Mouse (Mus musculus) spleen, postnatal 0 days (tissue): ENCODE measurements around the gene Olfr212. TPM values are rescaled to one million over a fixed set of nuclear protein-coding genes. Genes with fewer than 3 reads are reported as not detected.

ENCODE experiments used
- polyA plus RNA-seq: library from polyadenylated mRNA; unstranded; fragments of >200 nt; fragmentation: Nextera tagmentation; extraction: Ambion mirVana; gene quantifications from 2 replicates; pipeline ENCODE4 v1.2.1, GENCODE M21; 2015

The Olfr212 gene
- not detected in 2 replicates for polyA plus RNA-seq

DNA sequence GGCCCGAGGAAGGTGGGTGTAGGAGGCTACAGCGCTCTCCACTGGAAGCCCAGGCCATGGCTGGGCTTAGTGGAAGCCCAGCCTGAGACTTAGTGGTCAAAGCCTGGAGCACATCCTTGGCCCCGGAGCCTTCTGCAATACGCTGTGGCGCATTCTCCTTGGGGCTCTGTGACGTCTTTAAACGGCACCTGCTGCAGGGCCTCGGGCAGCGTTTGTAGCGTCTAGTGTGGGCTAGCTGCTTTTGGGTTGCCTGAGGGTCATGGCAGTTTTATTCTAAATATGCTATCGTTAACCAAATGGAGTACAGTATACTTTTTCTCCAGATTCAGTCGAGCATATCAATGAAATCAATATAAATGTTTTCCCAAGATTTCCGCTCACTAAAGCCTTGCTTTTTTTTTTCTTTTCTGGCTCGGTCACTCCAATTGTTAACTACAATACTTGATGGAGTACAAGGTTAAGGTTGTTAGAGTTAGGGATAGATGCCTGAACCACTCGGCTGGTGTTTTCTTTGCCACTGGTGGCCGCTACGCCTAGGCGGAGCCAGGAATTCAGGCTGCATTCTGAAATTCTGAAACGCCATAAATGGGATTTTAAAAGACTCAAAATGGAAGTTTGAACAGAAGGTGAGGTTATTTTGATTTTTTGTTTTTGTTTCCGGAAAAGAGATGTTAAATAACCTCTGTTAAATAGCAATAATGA lies at the start of gene Olfr212:
Gene Olfr212, plus strand, starts transcription at position 215 of the 702 bp plus-strand sequence.

DNA sequence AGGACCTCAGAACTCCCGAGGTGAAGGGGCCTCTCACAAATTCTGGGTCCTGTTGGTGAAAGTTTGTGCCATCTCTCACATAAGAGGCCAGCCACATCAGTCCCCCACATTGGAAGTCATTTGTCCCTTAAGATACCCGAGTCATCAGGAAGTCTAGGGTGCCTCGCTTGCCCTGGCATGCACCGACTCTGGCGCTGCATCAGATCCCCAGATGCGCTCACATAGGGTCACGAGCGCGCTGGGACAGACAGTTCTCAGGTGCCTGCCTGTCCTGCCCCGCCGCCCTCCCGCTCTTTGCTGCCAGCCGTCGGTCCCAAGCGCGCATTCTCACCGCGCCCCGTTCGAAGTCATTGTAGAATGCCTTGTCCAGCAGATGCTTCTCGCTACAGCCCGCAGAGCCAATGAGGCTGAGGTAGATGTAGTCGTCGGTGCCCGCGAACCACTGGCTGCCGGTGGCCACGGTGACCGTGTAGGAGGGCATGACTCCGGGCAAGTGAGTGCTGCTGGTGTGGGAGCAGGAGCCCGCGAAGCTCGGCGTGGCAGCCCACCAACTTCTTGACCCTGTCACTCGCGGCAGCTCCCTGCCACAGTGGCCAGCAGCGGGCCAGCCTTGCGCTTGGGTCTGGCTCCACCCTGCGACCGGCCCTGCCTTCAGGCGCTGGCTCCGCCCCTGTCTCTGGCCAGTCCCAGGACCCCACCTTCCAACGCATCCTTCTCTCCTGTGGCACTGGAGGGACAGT lies 45.6 kb upstream of the Olfr212 start, which contains the start of gene Alox5:
Gene Alox5, minus strand, starts transcription at position 635 of the 740 bp plus-strand sequence.

DNA sequence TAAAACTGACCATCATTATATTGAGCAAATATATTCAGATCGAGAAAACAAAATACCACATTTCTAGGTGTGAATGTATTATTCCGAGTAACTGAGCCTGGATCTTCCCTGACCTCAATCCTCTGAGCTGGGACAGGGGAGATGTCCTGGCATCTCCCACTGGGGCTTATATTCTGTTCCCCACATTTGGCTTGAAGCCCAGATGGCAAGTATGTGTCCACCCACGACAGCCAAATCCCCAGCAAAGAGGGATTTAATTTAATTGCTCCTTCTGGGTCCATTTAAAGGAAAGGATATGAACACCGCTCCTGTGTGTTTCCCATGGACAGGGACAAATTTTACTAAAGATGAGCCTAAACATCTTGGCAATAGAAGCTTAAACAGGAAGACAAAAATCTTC lies 17.5 kb upstream of the Olfr212 start, which contains the start of gene Olfr211:
Gene Olfr211, plus strand, starts transcription at position 301 of the 400 bp plus-strand sequence.

DNA sequence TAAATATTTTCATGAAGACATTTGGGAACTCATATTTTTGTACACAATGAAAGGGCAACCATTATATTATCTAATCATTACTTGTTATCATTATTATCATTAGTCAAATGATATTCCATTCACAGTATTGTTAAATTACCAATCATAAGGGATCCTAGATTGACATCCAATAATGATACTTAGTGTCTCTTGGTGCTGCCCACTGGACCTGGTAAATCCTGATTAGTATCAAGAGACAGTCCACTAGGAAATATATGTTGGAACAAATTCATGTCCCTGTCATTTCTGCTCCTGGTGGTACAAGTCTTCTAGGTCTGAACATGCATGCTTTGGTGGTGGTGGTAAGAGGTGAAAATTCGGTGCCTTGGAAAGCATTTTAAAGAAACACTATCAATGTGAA lies 31.8 kb downstream of the Olfr212 start, which contains the start of gene Olfr213:
Gene Olfr213, plus strand, starts transcription at position 301 of the 400 bp plus-strand sequence.

DNA sequence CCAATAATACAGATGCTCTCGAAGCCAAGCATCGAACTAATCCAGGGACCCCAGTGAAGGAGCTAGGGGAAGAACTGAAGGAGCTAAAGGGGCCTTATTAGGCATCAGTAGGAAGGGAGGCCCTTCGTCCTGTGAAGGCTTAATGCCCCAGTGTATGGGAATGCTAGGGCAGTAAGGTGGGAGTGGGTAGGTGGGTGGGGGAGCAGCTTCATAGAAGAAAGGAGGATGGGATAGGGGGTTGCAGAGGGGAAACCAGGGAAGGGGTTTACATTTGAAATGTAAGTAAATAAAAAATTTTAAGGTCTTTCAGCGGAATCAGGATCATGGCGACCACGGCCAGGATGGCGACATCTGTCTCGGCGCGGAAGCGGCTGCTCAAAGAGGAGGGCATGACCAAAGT lies 44.5 kb downstream of the Olfr212 start, which contains the start of gene Gm5580:
Gene Gm5580, plus strand, starts transcription at position 301 of the 400 bp plus-strand sequence.

DNA sequence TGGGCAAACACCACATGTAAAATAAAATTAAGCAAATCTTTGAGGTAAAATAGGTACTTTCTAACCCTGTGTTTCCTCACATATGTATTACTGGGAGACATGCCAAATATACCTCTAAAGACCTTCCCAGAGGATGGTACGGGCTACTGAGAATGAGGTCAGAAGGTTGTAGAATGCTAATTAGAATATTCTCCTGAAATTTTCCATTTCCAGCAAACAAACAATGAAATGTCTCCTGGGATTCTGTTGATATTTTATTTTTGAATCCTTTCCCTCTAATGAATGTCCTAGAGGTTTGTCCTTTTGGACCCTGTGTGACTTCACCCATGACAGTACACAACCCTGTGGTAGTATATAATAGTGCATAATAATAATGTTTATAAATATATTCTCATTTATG lies 47.6 kb downstream of the Olfr212 start, which contains the start of gene Olfr214:
Gene Olfr214, plus strand, starts transcription at position 301 of the 400 bp plus-strand sequence.

Other genes starting within 250 kb of the Olfr212 start
- 8.0 and 8.1 TPM in 2 replicates for gene Zfand4, start 242.3 kb upstream of the Olfr212 start, polyA plus RNA-seq
- 71.9 and 76.1 TPM in 2 replicates for gene March8, start 168.5 kb upstream of the Olfr212 start, polyA plus RNA-seq
- 14.9 and 20.7 TPM in 2 replicates for gene Alox5, start 45.3 kb upstream of the Olfr212 start, polyA plus RNA-seq
- not detected in 2 replicates for gene Olfr211, start 17.4 kb upstream of the Olfr212 start, polyA plus RNA-seq
- not detected in 2 replicates for gene Olfr213, start 31.9 kb downstream of the Olfr212 start, polyA plus RNA-seq
- gene Gm5580, start 44.6 kb downstream of the Olfr212 start, polyA plus RNA-seq, result 0.44 and 0.46 TPM in 2 replicates
- gene Olfr214, start 47.7 kb downstream of the Olfr212 start, polyA plus RNA-seq, result not detected in 2 replicates
- not detected in 2 replicates for gene Olfr215, start 77.7 kb downstream of the Olfr212 start, polyA plus RNA-seq
- 26.8 and 37.4 TPM in 2 replicates for gene Zfp422, start 122.5 kb downstream of the Olfr212 start, polyA plus RNA-seq
- gene Depp1, start 144.1 kb downstream of the Olfr212 start, polyA plus RNA-seq, result 6.7 and 7.2 TPM in 2 replicates
- 9.6 and 12.2 TPM in 2 replicates for gene Rassf4, start 167.4 kb downstream of the Olfr212 start, polyA plus RNA-seq
- gene Tmem72, start 210.4 kb downstream of the Olfr212 start, polyA plus RNA-seq, result 0.02 and 0.04 TPM in 2 replicates